Mouse (Mus musculus) myocyte (in vitro differentiated cells): Measurements from ENCODE around the gene Ncs1. TPM values are rescaled to one million over a fixed set of nuclear protein-coding genes. Genes with fewer than 3 reads are reported as not detected.

ENCODE experiments used
- H3K27me3 ChIP-seq: one replicate; pipeline ENCODE4 v1.6.1; 2011; ENCODE audit not compliant: control insufficient read depth, insufficient read depth, insufficient read length
- H3K36me3 ChIP-seq: one replicate; pipeline ENCODE4 v1.6.1; 2011; ENCODE audit not compliant: control insufficient read depth, insufficient read depth
- H3K4me2 ChIP-seq: one replicate; pipeline ENCODE4 v1.6.1; 2011; ENCODE audit warnings: low read depth, control low read depth
- H3K4me3 ChIP-seq: one replicate; pipeline ENCODE4 v1.5.1; 2011; ENCODE audit warnings: mild to moderate bottlenecking, control low read depth, moderate library complexity
- H3K79me2 ChIP-seq: one replicate; pipeline ENCODE4 v1.6.1; 2011; ENCODE audit not compliant: control insufficient read depth, insufficient read depth
- H3ac ChIP-seq: one replicate; pipeline ENCODE4 v1.6.1; 2011; ENCODE audit not compliant: control insufficient read depth, insufficient read length
- CEBPB ChIP-seq: IDR thresholded peaks from 2 replicates; pipeline ENCODE4 v1.6.1; 2011; ENCODE audit warnings: mild to moderate bottlenecking, moderate library complexity; ENCODE audit not compliant: poor library complexity, insufficient read depth, severe bottlenecking
- E2F4 ChIP-seq: IDR thresholded peaks from one replicate; pipeline ENCODE4 v1.6.1; 2011; ENCODE audit warnings: mild to moderate bottlenecking, control low read depth, moderate library complexity; ENCODE audit not compliant: insufficient read depth
- MAX ChIP-seq: IDR thresholded peaks from one replicate; pipeline ENCODE4 v1.6.1; 2011; ENCODE audit warnings: low read depth, mild to moderate bottlenecking, control low read depth
- MYOD1 ChIP-seq, 3 experiments: IDR thresholded peaks; one replicate each; pipeline ENCODE4 v1.6.1; 2011; ENCODE audit warnings: control low read depth in 2 of 3, low read depth in 2 of 3, mild to moderate bottlenecking in 2 of 3, moderate library complexity in 1 of 3; ENCODE audit not compliant: insufficient read length in 2 of 3, control insufficient read depth in 1 of 3
- MYOG ChIP-seq, 3 experiments: IDR thresholded peaks; one replicate each; pipeline ENCODE4 v1.6.1; 2011; ENCODE audit warnings: control low read depth in 2 of 3, low read depth in 2 of 3, mild to moderate bottlenecking in 2 of 3; ENCODE audit not compliant: insufficient read length in 2 of 3, control insufficient read depth in 1 of 3, insufficient read depth in 1 of 3
- POLR2A ChIP-seq: IDR thresholded peaks from one replicate; pipeline ENCODE4 v1.6.1; 2011; ENCODE audit warnings: low read depth, mild to moderate bottlenecking, control low read depth, moderate library complexity; ENCODE audit not compliant: insufficient read length
- POLR2AphosphoS2 ChIP-seq: IDR thresholded peaks from one replicate; pipeline ENCODE4 v1.6.1; 2011; ENCODE audit warnings: low read depth, control low read depth; ENCODE audit not compliant: insufficient read length
- REST ChIP-seq: IDR thresholded peaks from one replicate; pipeline ENCODE4 v1.6.1; 2011; ENCODE audit warnings: mild to moderate bottlenecking, control low read depth, moderate library complexity; ENCODE audit not compliant: insufficient read depth, insufficient read length
- SRF ChIP-seq: IDR thresholded peaks from one replicate; pipeline ENCODE4 v1.6.1; 2011; ENCODE audit warnings: low read depth; ENCODE audit not compliant: control insufficient read depth, insufficient read length
- TCF12 ChIP-seq: IDR thresholded peaks from one replicate; pipeline ENCODE4 v1.6.1; 2011; ENCODE audit warnings: mild to moderate bottlenecking, control low read depth; ENCODE audit not compliant: poor library complexity, insufficient read depth, severe bottlenecking
- TCF3 ChIP-seq: IDR thresholded peaks from one replicate; pipeline ENCODE4 v1.6.1; 2011; ENCODE audit warnings: low read depth, control low read depth; ENCODE audit not compliant: insufficient read length
- USF1 ChIP-seq: IDR thresholded peaks from one replicate; pipeline ENCODE4 v1.6.1; 2011; ENCODE audit warnings: low read depth, mild to moderate bottlenecking, control low read depth, moderate library complexity
- polyA plus RNA-seq: library from polyadenylated mRNA; unstranded; fragments of >200 nt; fragmentation: generic; extraction: Trizol; gene quantifications from one replicate; pipeline ENCODE4 v1.2.1, GENCODE M21; 2012; ENCODE audit warnings: missing spikeins

The Ncs1 gene
- polyA plus RNA-seq, 1 experiment, result 36.1 TPM

GRCm38 (mm10) chr2:31239203-31239696 lies 6.4 kb upstream of the Ncs1 start:
- H3K4me2 ChIP-seq, result peak overlapping the region; percentile 61
- no peak for TF ChIP-seq MAX
- TF ChIP-seq POLR2A, result peak; percentile 47
- TF ChIP-seq MYOG (IDR thresholded peaks at IDR 0.05; ENCODE audit: control insufficient read depth in 1 of 3, insufficient read depth in 1 of 3, insufficient read length in 2 of 3, low read depth in 2 of 3), result peak in 1 of 3 experiments; percentile 32
- H3K36me3 ChIP-seq, result no peaks in the 10 kb centered on the region
- H3K79me2 ChIP-seq, result no peaks in the 10 kb centered on the region
- H3K27me3 ChIP-seq, result no peaks in the 10 kb centered on the region
- peak overlapping the region; percentile 10 for H3K4me3 ChIP-seq
- no peak overlapping the region for H3ac ChIP-seq

GRCm38 (mm10) chr2:31239833-31240232 lies 5.8 kb upstream of the Ncs1 start:
- Histone ChIP-seq H3K36me3 (no peaks in the 10 kb centered on the region), H3K4me2 (peak overlapping the region; percentile 61), H3K27me3 (no peaks in the 10 kb centered on the region), H3ac (no peak overlapping the region), H3K79me2 (no peaks in the 10 kb centered on the region), H3K4me3 (peak overlapping the region; percentile 10)
- TF ChIP-seq MYOG (IDR thresholded peaks at IDR 0.05; ENCODE audit: control insufficient read depth in 1 of 3, insufficient read depth in 1 of 3, insufficient read length in 2 of 3, low read depth in 2 of 3), result no peak
- TF ChIP-seq MYOD1 (IDR thresholded peaks at IDR 0.05; ENCODE audit: control insufficient read depth in 1 of 3, insufficient read length in 2 of 3, low read depth in 2 of 3), result no peak
- no peak for TF ChIP-seq POLR2AphosphoS2
- TF ChIP-seq E2F4, result no peak
- TF ChIP-seq REST, result no peak

- TF ChIP-seq POLR2A (no peak), CEBPB (no peak), TCF12 (no peak), POLR2AphosphoS2 (no peak), MAX (no peak), REST (no peak), MYOD1 (IDR thresholded peaks at IDR 0.05; ENCODE audit: control insufficient read depth in 1 of 3, insufficient read length in 2 of 3, low read depth in 2 of 3) (no peak), SRF (no peak), MYOG (IDR thresholded peaks at IDR 0.05; ENCODE audit: control insufficient read depth in 1 of 3, insufficient read depth in 1 of 3, insufficient read length in 2 of 3, low read depth in 2 of 3) (no peak), TCF3 (no peak), USF1 (no peak), E2F4 (no peak)
- Histone ChIP-seq H3ac (no peak overlapping the region), H3K4me3 (no peak overlapping the region), H3K36me3 (no peaks in the 10 kb centered on the region), H3K4me2 (no peak overlapping the region), H3K79me2 (peaks cover 6% of the 10 kb centered on the region), H3K27me3 (no peaks in the 10 kb centered on the region)
Observed at GRCm38 (mm10) chr2:31241639-31242038, 4.0 kb upstream of the Ncs1 start.

GRCm38 (mm10) chr2:31244216-31244615 lies 1.4 kb upstream of the Ncs1 start:
- TF ChIP-seq MAX (no peak), TCF12 (no peak), E2F4 (no peak), MYOD1 (IDR thresholded peaks at IDR 0.05; ENCODE audit: control insufficient read depth in 1 of 3, insufficient read length in 2 of 3, low read depth in 2 of 3) (no peak), MYOG (IDR thresholded peaks at IDR 0.05; ENCODE audit: control insufficient read depth in 1 of 3, insufficient read depth in 1 of 3, insufficient read length in 2 of 3, low read depth in 2 of 3) (no peak), REST (no peak), USF1 (no peak), POLR2A (no peak), CEBPB (no peak), POLR2AphosphoS2 (no peak), TCF3 (no peak), SRF (no peak)
- Histone ChIP-seq H3K4me2 (no peak overlapping the region), H3K79me2 (peaks cover 32% of the 10 kb centered on the region), H3K36me3 (peaks cover 3% of the 10 kb centered on the region), H3K27me3 (no peaks in the 10 kb centered on the region), H3ac (no peak overlapping the region), H3K4me3 (no peak overlapping the region)

- peak overlapping the region; percentile 57 for H3K4me3 ChIP-seq
- peak overlapping the region; percentile 88 for H3ac ChIP-seq
- peaks cover 40% of the 10 kb centered on the region for H3K79me2 ChIP-seq
- TF ChIP-seq MYOD1 (IDR thresholded peaks at IDR 0.05; ENCODE audit: control insufficient read depth in 1 of 3, insufficient read length in 2 of 3, low read depth in 2 of 3) (no peak), POLR2AphosphoS2 (no peak), TCF12 (no peak), MAX (no peak)
- no peaks in the 10 kb centered on the region for H3K27me3 ChIP-seq
- peak overlapping the region; percentile 74 for H3K4me2 ChIP-seq
- peaks cover 5% of the 10 kb centered on the region for H3K36me3 ChIP-seq
Observed at GRCm38 (mm10) chr2:31245051-31245450, 572 bp upstream of the Ncs1 start.
